24 mouse cellular contexts compared by ENCODE assay signal in the genomic region with DNA sequence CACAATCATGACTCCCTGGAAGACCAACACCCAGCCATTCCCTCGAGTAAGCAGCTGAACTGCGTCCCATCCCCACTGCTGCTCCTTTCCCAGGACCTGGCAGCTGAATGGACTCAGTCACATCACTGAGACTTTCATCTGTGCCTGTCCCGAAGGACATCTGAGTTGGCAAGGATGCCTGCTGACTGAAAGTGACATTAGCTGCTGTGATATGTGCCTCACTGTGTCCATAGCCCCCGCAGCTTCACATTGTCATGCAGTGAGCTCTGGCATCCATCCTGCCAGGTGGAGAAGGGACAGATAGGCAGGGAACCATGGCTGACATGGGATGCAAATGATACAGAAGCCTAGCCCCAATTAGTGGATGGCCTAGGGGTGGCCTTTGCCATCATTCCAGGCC. TPM values are rescaled to one million over a fixed set of nuclear protein-coding genes. Genes with fewer than 3 reads are reported as not detected.
DNase-seq lines count a peak whose midpoint lies in the region; ATAC-seq lines count a peak whose summit lies in the region.
"Had no signal": no experiment of that assay in that cellular context is flagged by ENCODE, and none has a peak within 500 bp of the region (broad histone marks: within the 10 kb centered on the region; RNA-seq: fewer than 3 reads in every experiment).

No protein-coding gene starts in this region.

- H3K36me3 ChIP-seq in midbrain, embryonic 11.5 days (ENCODE audit: control insufficient read depth, insufficient read depth, low read length) = peaks cover 7% of the 10 kb centered on the region; the same call in 1 of the 2 replicates
- H3K36me3 ChIP-seq in midbrain, embryonic 10.5 days = peaks cover 60% of the 10 kb centered on the region

- H3K27ac ChIP-seq in midbrain, embryonic 11.5 days (ENCODE audit: low read depth, low read length) = no peak overlapping the region
- H3K27ac ChIP-seq in midbrain, embryonic 10.5 days (replicated peaks) = no peak overlapping the region
- H3K27ac ChIP-seq: embryonic facial prominence, embryonic 13.5 days; embryonic facial prominence, embryonic 15.5 days; forebrain, embryonic 10.5 days; forebrain, embryonic 12.5 days had no signal

- H3K4me3 ChIP-seq in midbrain, embryonic 11.5 days (ENCODE audit: low read depth, low read length) = no peak overlapping the region
- H3K4me3 ChIP-seq in midbrain, embryonic 10.5 days = no peak overlapping the region
- H3K4me3 ChIP-seq: embryonic facial prominence, embryonic 13.5 days; embryonic facial prominence, embryonic 15.5 days; erythroblast, embryonic 14.5 days; forebrain, embryonic 10.5 days; forebrain, embryonic 12.5 days had no signal

- WGBS in midbrain, embryonic 11.5 days = 86% methylated on average over 4 of the region's 4 CpGs
- WGBS in midbrain, embryonic 10.5 days = 85% methylated on average over 4 of the region's 4 CpGs

- no peak overlapping the region for H3K4me2 ChIP-seq in midbrain, embryonic 11.5 days
- H3K4me2 ChIP-seq: embryonic facial prominence, embryonic 13.5 days; embryonic facial prominence, embryonic 15.5 days; forebrain, embryonic 12.5 days had no signal

- ATAC-seq in midbrain, embryonic 11.5 days (ENCODE audit: low FRiP score) = no peak
- ATAC-seq: forebrain, embryonic 14.5 days; forebrain, embryonic 16.5 days had no signal

- H3K9me3 ChIP-seq in midbrain, embryonic 11.5 days (ENCODE audit: control insufficient read depth, low read length) = no peaks in the 10 kb centered on the region
- no peaks in the 10 kb centered on the region for H3K9me3 ChIP-seq in midbrain, embryonic 10.5 days (replicated peaks)
- H3K9me3 ChIP-seq: embryonic facial prominence, embryonic 13.5 days; embryonic facial prominence, embryonic 15.5 days; forebrain, embryonic 10.5 days; forebrain, embryonic 12.5 days had no signal

- no peak overlapping the region for H3K9ac ChIP-seq in midbrain, embryonic 11.5 days (ENCODE audit: low read length)
- H3K9ac ChIP-seq: embryonic facial prominence, embryonic 13.5 days; embryonic facial prominence, embryonic 15.5 days; forebrain, embryonic 12.5 days had no signal

- peak; percentile 46 for DNase-seq in adrenal gland, postnatal 10 days
- no peak for DNase-seq in adrenal gland, postnatal 4 days (ENCODE audit: low spot score in 2 of 2)
- DNase-seq in adrenal gland, postnatal 36 days = peak; percentile 21 to 40
- DNase-seq in adrenal gland, postnatal 25 days = no peak
- DNase-seq in midbrain, embryonic 11.5 days (ENCODE audit: low spot score, missing footprints) = peak; percentile 51
- no peak for DNase-seq in midbrain, embryonic 10.5 days (ENCODE audit: low spot score)
- DNase-seq: cerebellum, adult 11 months; cerebellum, adult 18-20 months; cerebellum, adult 8-10 months; cerebellum, adult 9-11 months; cerebellum, postnatal 14 days; cerebellum, postnatal 36 days; embryo, embryonic 11 days had no signal

- H3K27me3 ChIP-seq in midbrain, embryonic 11.5 days (ENCODE audit: control insufficient read depth, insufficient read depth, low read length) = no peaks in the 10 kb centered on the region
- H3K27me3 ChIP-seq in midbrain, embryonic 10.5 days (ENCODE audit: low read depth, poor library complexity, severe bottlenecking) = no peaks in the 10 kb centered on the region
- H3K27me3 ChIP-seq: embryonic facial prominence, embryonic 13.5 days; embryonic facial prominence, embryonic 15.5 days; forebrain, embryonic 12.5 days had no signal

- no peaks in the 10 kb centered on the region for H3K4me1 ChIP-seq in midbrain, embryonic 11.5 days (ENCODE audit: control insufficient read depth, insufficient read depth, low read length)
- 0 out of 2 replicates have a peak, but pooled peaks cover 3% of the 10 kb centered on the region for H3K4me1 ChIP-seq in midbrain, embryonic 10.5 days
- H3K4me1 ChIP-seq: embryonic facial prominence, embryonic 13.5 days; embryonic facial prominence, embryonic 15.5 days; forebrain, embryonic 10.5 days; forebrain, embryonic 12.5 days had no signal

RNA-seq across cellular contexts. Expression of a gene that starts 26.4 kb away (rescaled TPM):
- 10 to 100 TPM; 14.6 to 15.5 TPM for total RNA-seq in adrenal gland, postnatal 10 days (2021)
- 10 to 100 TPM; 16.6 to 19.2 TPM for total RNA-seq in adrenal gland, postnatal 4 days (2021)
- total RNA-seq in adrenal gland, postnatal 36 days (2021) = 10 to 100 TPM in 1 of 2 experiments, 1 to 10 TPM in 1; 5.9 to 11.6 TPM
- 9.0 and 15.8 TPM in 2 replicates for total RNA-seq in adrenal gland, postnatal 25 days (2021)
- 30.1 and 32.1 TPM in 2 replicates for polyA plus RNA-seq in midbrain, embryonic 11.5 days (2014; fragmentation: Nextera tagmentation; extraction: Ambion mirVana)
- 33.1 and 34.9 TPM in 2 replicates for polyA plus RNA-seq in midbrain, embryonic 10.5 days (2016; fragmentation: Nextera tagmentation; extraction: Ambion mirVana)

RNA-seq across cellular contexts. Expression of a gene that starts 38.2 kb away (rescaled TPM):
- not detected for total RNA-seq in adrenal gland, postnatal 10 days (2021)
- total RNA-seq in adrenal gland, postnatal 4 days (2021) = not detected
- total RNA-seq in adrenal gland, postnatal 36 days (2021) = not detected
- not detected in 2 replicates for total RNA-seq in adrenal gland, postnatal 25 days (2021)
- polyA plus RNA-seq in midbrain, embryonic 11.5 days (2014; fragmentation: Nextera tagmentation; extraction: Ambion mirVana) = 0.15 TPM in 1 of 2 replicates, not detected in the other
- polyA plus RNA-seq in midbrain, embryonic 10.5 days (2016; fragmentation: Nextera tagmentation; extraction: Ambion mirVana) = 0.16 TPM in 1 of 2 replicates, not detected in the other
- total RNA-seq: common myeloid progenitor, adult 5-6 weeks; MEL had no signal
- polyA plus RNA-seq: C2C12; embryonic facial prominence, embryonic 11.5 days; erythroblast, embryonic 14.5 days; forebrain, embryonic 10.5 days; forebrain, embryonic 12.5 days had no signal

Comparison
In these comparisons a context has a peak if more than half of its experiments do, and no peak if none do; other contexts are left out.
1. DNase-seq: peak in adrenal gland, postnatal 10 days (single experiment), adrenal gland, postnatal 36 days (2 of 2) and midbrain, embryonic 11.5 days (single experiment); none in adrenal gland, postnatal 4 days (0 of 2), adrenal gland, postnatal 25 days (single experiment) and midbrain, embryonic 10.5 days (single experiment).